Mouse (Mus musculus): ENCODE measurements around the gene Nup188. TPM values are rescaled to one million over a fixed set of nuclear protein-coding genes. Genes with fewer than 3 reads are reported as not detected.

Nup188 gene
- polyA plus RNA-seq, 1 experiment from 2014 or later = 19.5 TPM

- ATAC-seq (ENCODE audit: low FRiP score) = peak; percentile 73; the same call in 1 of the 2 replicates
- Histone ChIP-seq H3K4me2 (replicated peaks) (no peak overlapping the region), H3K9ac (no peak overlapping the region), H3K9me3 (ENCODE audit: control insufficient read depth, low read length) (no peaks in the 10 kb centered on the region), H3K4me3 (replicated peaks; ENCODE audit: low read length) (no peak overlapping the region), H3K4me1 (replicated peaks; ENCODE audit: control insufficient read depth, insufficient read depth, low read length) (peaks cover 20% of the 10 kb centered on the region), H3K27ac (no peak overlapping the region), H3K27me3 (ENCODE audit: control insufficient read depth, insufficient read depth, low read length) (no peaks in the 10 kb centered on the region), H3K36me3 (replicated peaks; ENCODE audit: control insufficient read depth, insufficient read depth) (peaks cover 66% of the 10 kb centered on the region)
- DNase-seq (ENCODE audit: low spot score) = peak; percentile 71
- 40% methylated on average over 4 of the region's 4 CpGs for WGBS
These were observed 23.3 kb upstream of the Nup188 start for GRCm38 (mm10) chr2:30262840-30263441.

DNA sequence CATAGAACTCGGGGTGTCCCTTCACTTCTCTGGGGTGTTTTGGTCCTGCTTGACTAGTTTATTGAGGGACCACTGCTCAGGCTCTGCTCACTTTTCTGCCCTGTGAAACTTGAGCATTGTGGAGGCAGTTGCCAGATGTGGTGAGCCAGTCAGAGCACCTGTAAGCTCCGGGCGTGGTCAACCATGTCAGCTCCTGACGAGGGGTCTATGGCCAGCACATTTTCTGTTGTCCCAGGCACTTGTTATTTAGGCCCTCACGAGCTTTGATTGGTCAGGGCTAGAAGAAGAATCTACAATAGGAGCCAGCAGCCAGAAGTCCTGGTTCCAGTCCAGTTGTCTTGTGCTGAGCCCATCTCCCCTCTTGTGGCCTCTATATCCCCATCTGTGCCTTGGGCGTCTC, 22.4 kb upstream of the Nup188 start:
- H3K9ac ChIP-seq = no peak overlapping the region
- no peaks in the 10 kb centered on the region for H3K9me3 ChIP-seq (ENCODE audit: control insufficient read depth, low read length)
- 94% methylated on average over 6 of the region's 6 CpGs for WGBS
- H3K27ac ChIP-seq = no peak overlapping the region
- H3K27me3 ChIP-seq (ENCODE audit: control insufficient read depth, insufficient read depth, low read length) = no peaks in the 10 kb centered on the region
- H3K36me3 ChIP-seq (replicated peaks; ENCODE audit: control insufficient read depth, insufficient read depth) = peaks cover 57% of the 10 kb centered on the region
- H3K4me2 ChIP-seq (replicated peaks) = no peak overlapping the region
- ATAC-seq (ENCODE audit: low FRiP score) = no peak
- no peak overlapping the region for H3K4me3 ChIP-seq (replicated peaks; ENCODE audit: low read length)
- DNase-seq (ENCODE audit: low spot score) = no peak
- peaks cover 20% of the 10 kb centered on the region for H3K4me1 ChIP-seq (replicated peaks; ENCODE audit: control insufficient read depth, insufficient read depth, low read length)

- DNase-seq (ENCODE audit: low spot score) (no peak), ATAC-seq (ENCODE audit: low FRiP score) (no peak)
- H3K9ac ChIP-seq = no peak overlapping the region
- H3K9me3 ChIP-seq (ENCODE audit: control insufficient read depth, low read length) = no peaks in the 10 kb centered on the region
- H3K4me3 ChIP-seq (replicated peaks; ENCODE audit: low read length) = no peak overlapping the region
- peaks cover 20% of the 10 kb centered on the region for H3K4me1 ChIP-seq (replicated peaks; ENCODE audit: control insufficient read depth, insufficient read depth, low read length)
- 80% methylated on average over 7 of the region's 7 CpGs for WGBS
- no peaks in the 10 kb centered on the region for H3K27me3 ChIP-seq (ENCODE audit: control insufficient read depth, insufficient read depth, low read length)
- peaks cover 46% of the 10 kb centered on the region for H3K36me3 ChIP-seq (replicated peaks; ENCODE audit: control insufficient read depth, insufficient read depth)
- peak overlapping the region; percentile 74; the same call in 1 of the 2 replicates for H3K27ac ChIP-seq
- H3K4me2 ChIP-seq (replicated peaks) = no peak overlapping the region
These were observed 21.3 kb upstream of the Nup188 start for GRCm38 (mm10) chr2:30264671-30265519.

DNA sequence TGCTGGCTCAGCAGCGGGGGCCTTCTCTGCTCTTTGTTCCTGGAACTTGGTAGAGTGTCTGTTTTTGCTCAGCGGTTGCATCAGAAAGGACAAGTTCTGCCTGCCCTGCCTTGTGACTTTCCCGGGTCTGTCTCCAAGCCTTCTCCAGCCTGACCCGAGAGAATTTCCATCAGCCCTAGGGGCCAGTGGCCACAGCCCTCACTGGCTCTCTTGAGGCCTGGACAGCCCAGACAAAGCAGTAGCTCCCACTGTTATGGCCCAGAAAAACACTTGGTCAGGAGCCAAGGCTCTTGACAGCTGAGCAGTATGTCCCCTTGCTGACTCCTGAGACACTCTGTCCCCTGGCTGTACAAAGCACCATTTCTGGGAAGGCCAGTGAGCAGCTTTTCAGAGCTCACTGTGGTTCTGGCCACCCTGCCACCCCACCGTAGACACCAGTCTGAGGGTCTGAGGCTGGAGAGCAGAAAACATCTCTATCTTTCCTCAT, 20.4 kb upstream of the Nup188 start, which contains the start of gene Phyhd1:
TSS of gene Phyhd1 (plus strand) at position 437 of the 487 bp plus-strand sequence.
- H3K4me1 ChIP-seq (replicated peaks; ENCODE audit: control insufficient read depth, insufficient read depth, low read length) = peaks cover 20% of the 10 kb centered on the region
- ATAC-seq (ENCODE audit: low FRiP score) = no peak
- H3K27ac ChIP-seq = peak within 1 kb of the TSS; percentile 74
- H3K9ac ChIP-seq = peak within 1 kb of the TSS; percentile 18; the same call in 1 of the 2 replicates
- H3K4me3 ChIP-seq (replicated peaks; ENCODE audit: low read length) = no peak within 1 kb of the TSS
- peak; percentile 28 for DNase-seq (ENCODE audit: low spot score)
- 29% methylated on average over 5 of the region's 5 CpGs for WGBS
- H3K36me3 ChIP-seq (replicated peaks; ENCODE audit: control insufficient read depth, insufficient read depth) = peaks cover 42% of the 10 kb centered on the region
- H3K9me3 ChIP-seq (ENCODE audit: control insufficient read depth, low read length) = no peaks in the 10 kb centered on the region
- H3K27me3 ChIP-seq (ENCODE audit: control insufficient read depth, insufficient read depth, low read length) = no peaks in the 10 kb centered on the region
- H3K4me2 ChIP-seq (replicated peaks) = no peak within 1 kb of the TSS

- peak overlapping the region; percentile 74 for H3K27ac ChIP-seq
- no peaks in the 10 kb centered on the region for H3K9me3 ChIP-seq (ENCODE audit: control insufficient read depth, low read length)
- no peak overlapping the region for H3K4me3 ChIP-seq (replicated peaks; ENCODE audit: low read length)
- WGBS = 29% methylated on average over 4 of the region's 4 CpGs
- H3K36me3 ChIP-seq (replicated peaks; ENCODE audit: control insufficient read depth, insufficient read depth) = peaks cover 38% of the 10 kb centered on the region
- peaks cover 20% of the 10 kb centered on the region for H3K4me1 ChIP-seq (replicated peaks; ENCODE audit: control insufficient read depth, insufficient read depth, low read length)
- ATAC-seq (ENCODE audit: low FRiP score) (no peak), DNase-seq (ENCODE audit: low spot score) (peak; percentile 26)
- H3K4me2 ChIP-seq (replicated peaks) = no peak overlapping the region
- H3K9ac ChIP-seq = 0 out of 2 replicates have a peak overlapping the region, but pooled peaks have one; percentile 0
- H3K27me3 ChIP-seq (ENCODE audit: control insufficient read depth, insufficient read depth, low read length) = no peaks in the 10 kb centered on the region
These were observed 19.7 kb upstream of the Nup188 start for GRCm38 (mm10) chr2:30266392-30266941.

- Histone ChIP-seq H3K4me1 (replicated peaks; ENCODE audit: control insufficient read depth, insufficient read depth, low read length) (peaks cover 20% of the 10 kb centered on the region), H3K9me3 (ENCODE audit: control insufficient read depth, low read length) (no peaks in the 10 kb centered on the region), H3K4me2 (replicated peaks) (no peak overlapping the region), H3K9ac (no peak overlapping the region), H3K4me3 (replicated peaks; ENCODE audit: low read length) (no peak overlapping the region), H3K27ac (no peak overlapping the region), H3K36me3 (replicated peaks; ENCODE audit: control insufficient read depth, insufficient read depth) (peaks cover 28% of the 10 kb centered on the region), H3K27me3 (ENCODE audit: control insufficient read depth, insufficient read depth, low read length) (no peaks in the 10 kb centered on the region)
- ATAC-seq (ENCODE audit: low FRiP score) (no peak), DNase-seq (ENCODE audit: low spot score) (no peak)
- WGBS = 95% methylated on average over 2 of the region's 2 CpGs
These were observed 18.7 kb upstream of the Nup188 start for GRCm38 (mm10) chr2:30267466-30267865.

GRCm38 (mm10) chr2:30268371-30268770, 17.8 kb upstream of the Nup188 start:
- H3K9me3 ChIP-seq (ENCODE audit: control insufficient read depth, low read length) = no peaks in the 10 kb centered on the region
- ATAC-seq (ENCODE audit: low FRiP score) = no peak
- no peak for DNase-seq (ENCODE audit: low spot score)
- 55% methylated on average over 4 of the region's 4 CpGs for WGBS
- H3K4me2 ChIP-seq (replicated peaks) = no peak overlapping the region
- no peaks in the 10 kb centered on the region for H3K27me3 ChIP-seq (ENCODE audit: control insufficient read depth, insufficient read depth, low read length)
- peaks cover 17% of the 10 kb centered on the region for H3K4me1 ChIP-seq (replicated peaks; ENCODE audit: control insufficient read depth, insufficient read depth, low read length)
- no peak overlapping the region for H3K9ac ChIP-seq
- no peak overlapping the region for H3K4me3 ChIP-seq (replicated peaks; ENCODE audit: low read length)
- H3K27ac ChIP-seq = no peak overlapping the region
- peaks cover 19% of the 10 kb centered on the region for H3K36me3 ChIP-seq (replicated peaks; ENCODE audit: control insufficient read depth, insufficient read depth)

DNA sequence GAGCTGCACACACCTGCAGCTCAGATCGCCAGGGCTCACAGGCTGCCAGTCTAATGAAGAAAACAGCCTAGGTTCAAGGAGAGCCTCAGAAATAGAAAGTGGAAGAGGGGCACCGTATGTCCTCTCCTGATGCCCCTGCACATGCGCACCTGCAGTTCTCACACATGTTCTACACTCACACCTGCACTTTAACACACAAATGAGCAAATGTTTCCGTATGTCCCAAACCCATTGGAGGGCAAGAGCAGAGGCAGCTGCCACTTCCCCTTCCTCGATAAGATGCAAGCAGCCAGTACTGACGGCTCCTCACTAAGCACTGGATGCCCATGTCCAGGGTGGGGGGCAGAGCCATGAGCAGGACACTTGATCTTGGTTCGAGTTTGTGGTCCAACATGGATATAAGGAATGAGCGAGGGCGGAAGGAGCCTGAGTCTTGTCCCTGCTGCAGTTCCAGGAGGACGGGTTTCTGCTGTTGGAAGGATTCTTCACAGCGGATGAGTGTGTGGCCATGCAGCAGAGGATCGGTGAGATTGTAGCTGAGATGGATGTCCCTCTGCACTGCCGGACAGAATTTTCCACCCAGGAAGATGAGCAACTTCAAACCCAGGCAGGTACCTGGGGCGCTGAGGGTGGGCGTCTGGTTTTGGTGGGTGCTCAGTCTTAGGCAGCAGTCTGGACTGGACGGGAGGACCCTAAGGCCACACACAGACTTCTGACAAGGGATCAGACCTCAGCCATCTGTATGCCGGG, 16.8 kb upstream of the Nup188 start:
- Histone ChIP-seq H3K4me2 (replicated peaks) (no peak overlapping the region), H3K4me3 (replicated peaks; ENCODE audit: low read length) (no peak overlapping the region), H3K4me1 (replicated peaks; ENCODE audit: control insufficient read depth, insufficient read depth, low read length) (peaks cover 17% of the 10 kb centered on the region), H3K27me3 (ENCODE audit: control insufficient read depth, insufficient read depth, low read length) (no peaks in the 10 kb centered on the region), H3K9me3 (ENCODE audit: control insufficient read depth, low read length) (no peaks in the 10 kb centered on the region), H3K27ac (no peak overlapping the region), H3K9ac (no peak overlapping the region), H3K36me3 (replicated peaks; ENCODE audit: control insufficient read depth, insufficient read depth) (peaks cover 8% of the 10 kb centered on the region)
- DNase-seq (ENCODE audit: low spot score) (no peak), ATAC-seq (ENCODE audit: low FRiP score) (no peak)
- 92% methylated on average over 17 of the region's 17 CpGs for WGBS
